In genomic region chr6:48478446-48478845, GRCm38 (mm10) we compare ENCODE assay signal across 30 mouse cellular contexts. TPM values are rescaled to one million over a fixed set of nuclear protein-coding genes. Genes with fewer than 3 reads are reported as not detected.
DNase-seq lines count a peak whose midpoint lies in the region; TF ChIP-seq lines count a peak whose summit lies in the region.
"Had no signal": no experiment of that assay in that cellular context is flagged by ENCODE, and none has a peak within 500 bp of the region (broad histone marks: within the 10 kb centered on the region; RNA-seq: fewer than 3 reads in every experiment).

No protein-coding gene starts in this region.

- H3K27ac ChIP-seq in gastrocnemius, adult 2 months: no peak overlapping the region
- H3K27ac ChIP-seq: embryonic facial prominence, embryonic 13.5 days; forebrain, embryonic 10.5 days; forebrain, embryonic 15.5 days; hindbrain, embryonic 12.5 days; layer of hippocampus, adult 2 months; limb, embryonic 10.5 days; limb, embryonic 15.5 days; liver, embryonic 13.5 days; macrophage; midbrain, embryonic 13.5 days; neural tube, embryonic 13.5 days; stomach, embryonic 15.5 days had no signal

- TF ChIP-seq CTCF in gastrocnemius, adult 2 months (IDR thresholded peaks at IDR 0.05): no peak

- DNase-seq in gastrocnemius, adult 2 months: peak; percentile 35
- DNase-seq in gastrocnemius, postnatal 14 days: no peak
- DNase-seq in layer of hippocampus, adult 11-12 months (ENCODE audit: low spot score): peak; percentile 46
- DNase-seq in layer of hippocampus, postnatal 25 days (ENCODE audit: extremely low spot score in 1 of 2, low spot score in 1 of 2): no peak
- peak; percentile 33 to 35 for DNase-seq in kidney, adult 8-10 months
- peak; percentile 46 to 65 for DNase-seq in kidney, postnatal 36 days
- DNase-seq in thymus, postnatal 14 days: no peak
- DNase-seq: adrenal gland, postnatal 14 days; cerebellum, adult 18-20 months; gastrocnemius, postnatal 10 days; heart, adult 11 months; heart, postnatal 36 days; liver, embryonic 13.5 days; lung, adult 18-20 months; lung, postnatal 10 days; right cerebral cortex, postnatal 14 days; thymus, postnatal 36 days had no signal

- intact Hi-C loops in gastrocnemius, adult 2 months (cut with DNase I): no loop called here
- intact Hi-C loops in gastrocnemius, postnatal 14 days (cut with DNase I; ENCODE audit: low total_unique reads): no loop called here

- H3K4me3 ChIP-seq in gastrocnemius, adult 2 months: no peak overlapping the region
- H3K4me3 ChIP-seq: embryonic facial prominence, embryonic 13.5 days; forebrain, embryonic 10.5 days; forebrain, embryonic 15.5 days; hindbrain, embryonic 12.5 days; layer of hippocampus, adult 2 months; limb, embryonic 10.5 days; limb, embryonic 15.5 days; liver, embryonic 13.5 days; midbrain, embryonic 13.5 days; neural tube, embryonic 13.5 days; stomach, embryonic 15.5 days had no signal

RNA-seq across cellular contexts. Expression of gene Sspo, which starts 30.4 kb away (rescaled TPM):
- total RNA-seq in gastrocnemius, adult 2 months (2021): under 1 TPM; 0.50 to 0.69 TPM
- total RNA-seq in gastrocnemius, postnatal 14 days (2021): 1 to 10 TPM in 1 of 2 experiments, under 1 TPM in 1; 0.16 to 1.1 TPM
- 1 to 10 TPM; 1.2 to 2.9 TPM for total RNA-seq in layer of hippocampus, postnatal 25 days (2021)
- total RNA-seq: common myeloid progenitor, adult 5-6 weeks; megakaryocyte-erythroid progenitor cell, adult 5-6 weeks had no signal

RNA-seq across cellular contexts. Expression of gene Zfp467, which starts 32.8 kb away (rescaled TPM):
- total RNA-seq in gastrocnemius, adult 2 months (2021): 10 to 100 TPM; 45.4 to 52.3 TPM
- total RNA-seq in gastrocnemius, postnatal 14 days (2021): 10 to 100 TPM; 15.9 to 16.5 TPM
- total RNA-seq in layer of hippocampus, postnatal 25 days (2021): 10 to 100 TPM; 19.9 to 26.3 TPM

RNA-seq across cellular contexts. Expression of gene Atp6v0e2, which starts 59.0 kb away (rescaled TPM):
- 10 to 100 TPM; 48.3 to 53.7 TPM for total RNA-seq in gastrocnemius, adult 2 months (2021)
- total RNA-seq in gastrocnemius, postnatal 14 days (2021): 10 to 100 TPM; 48.6 to 48.9 TPM
- 100 to 1,000 TPM; 454 to 498 TPM for total RNA-seq in layer of hippocampus, postnatal 25 days (2021)
- total RNA-seq: megakaryocyte-erythroid progenitor cell, adult 5-6 weeks had no signal

Comparison
In these comparisons a context has a peak if more than half of its experiments do, and no peak if none do; other contexts are left out.
1. DNase-seq: peak in gastrocnemius, adult 2 months (single experiment), layer of hippocampus, adult 11-12 months (single experiment), kidney, adult 8-10 months (2 of 2) and kidney, postnatal 36 days (2 of 2); none in gastrocnemius, postnatal 14 days (single experiment), layer of hippocampus, postnatal 25 days (0 of 2) and thymus, postnatal 14 days (single experiment).
2. RNA of gene Atp6v0e2, which starts 59.0 kb away (total RNA-seq): 454 to 498 TPM in layer of hippocampus, postnatal 25 days; 48.3 to 53.7 TPM in gastrocnemius, adult 2 months and 48.6 to 48.9 TPM in gastrocnemius, postnatal 14 days; every median in the first group is over 4 times any median in the second.